Mouse (Mus musculus): ENCODE data around the gene Gcnt3. TPM values are rescaled to one million over a fixed set of nuclear protein-coding genes. Genes with fewer than 3 reads are reported as not detected.

Gene Gcnt3
- polyA plus RNA-seq, 1 experiment, result not detected

GRCm38 (mm10) chr9:70047839-70048238, 10.0 kb upstream of the Gcnt3 start:
- TF ChIP-seq POLR2A (IDR thresholded peaks at IDR 0.05; ENCODE audit: low read depth, low read length) (no peak), CTCF (IDR thresholded peaks at IDR 0.05; ENCODE audit: borderline replicate concordance, insufficient read depth, low read length) (no peak)
- peaks cover 11% of the 10 kb centered on the region for H3K4me1 ChIP-seq (ENCODE audit: control insufficient read depth, insufficient read depth, low read length)
- no peak overlapping the region for H3K27ac ChIP-seq (ENCODE audit: insufficient read depth, low read length)
- H3K4me3 ChIP-seq (ENCODE audit: insufficient read depth, low read length), result no peak overlapping the region

GRCm38 (mm10) chr9:70046255-70046654, 8.4 kb upstream of the Gcnt3 start:
- TF ChIP-seq POLR2A (IDR thresholded peaks at IDR 0.05; ENCODE audit: low read depth, low read length) (no peak), CTCF (IDR thresholded peaks at IDR 0.05; ENCODE audit: borderline replicate concordance, insufficient read depth, low read length) (no peak)
- no peak overlapping the region for H3K4me3 ChIP-seq (ENCODE audit: insufficient read depth, low read length)
- no peak overlapping the region for H3K27ac ChIP-seq (ENCODE audit: insufficient read depth, low read length)
- H3K4me1 ChIP-seq (ENCODE audit: control insufficient read depth, insufficient read depth, low read length), result peaks cover 11% of the 10 kb centered on the region

- TF ChIP-seq CTCF (IDR thresholded peaks at IDR 0.05; ENCODE audit: borderline replicate concordance, insufficient read depth, low read length) (no peak), POLR2A (IDR thresholded peaks at IDR 0.05; ENCODE audit: low read depth, low read length) (no peak)
- peaks cover 11% of the 10 kb centered on the region for H3K4me1 ChIP-seq (ENCODE audit: control insufficient read depth, insufficient read depth, low read length)
Observed at GRCm38 (mm10) chr9:70044865-70045264, 7.0 kb upstream of the Gcnt3 start.

GRCm38 (mm10) chr9:70042935-70043334, 5.0 kb upstream of the Gcnt3 start:
- TF ChIP-seq CTCF (IDR thresholded peaks at IDR 0.05; ENCODE audit: borderline replicate concordance, insufficient read depth, low read length) (no peak), POLR2A (IDR thresholded peaks at IDR 0.05; ENCODE audit: low read depth, low read length) (no peak)
- Histone ChIP-seq H3K4me3 (ENCODE audit: insufficient read depth, low read length) (no peak overlapping the region), H3K4me1 (ENCODE audit: control insufficient read depth, insufficient read depth, low read length) (peaks cover 4% of the 10 kb centered on the region; the same call in 1 of the 2 replicates), H3K27ac (ENCODE audit: insufficient read depth, low read length) (no peak overlapping the region)

More at GRCm38 (mm10) chr9:70044865-70045264, 7.0 kb upstream of the Gcnt3 start:
- H3K27ac ChIP-seq (ENCODE audit: insufficient read depth, low read length), result no peak overlapping the region
- H3K4me3 ChIP-seq (ENCODE audit: insufficient read depth, low read length), result no peak overlapping the region

DNA sequence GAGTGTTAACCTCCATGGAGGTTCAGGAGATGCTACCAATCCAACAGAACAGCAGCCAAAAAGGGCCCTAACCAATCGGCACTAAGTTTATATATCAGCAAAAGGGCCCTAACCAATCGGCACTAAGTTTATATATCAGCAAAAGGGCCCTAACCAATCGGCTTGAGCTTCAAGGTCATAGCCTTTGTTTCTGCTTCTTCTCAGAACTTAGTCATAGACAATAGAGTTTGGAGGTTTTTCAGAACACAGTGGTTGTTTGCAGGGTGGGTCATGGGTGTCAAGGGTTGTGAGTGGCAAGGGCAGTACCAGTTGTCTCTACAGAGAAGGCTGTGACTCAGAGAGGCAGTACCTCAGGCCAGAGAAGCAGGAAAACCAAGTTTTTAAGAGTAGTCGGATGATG, 4.2 kb upstream of the Gcnt3 start:
- Histone ChIP-seq H3K4me1 (ENCODE audit: control insufficient read depth, insufficient read depth, low read length) (no peaks in the 10 kb centered on the region), H3K27ac (ENCODE audit: insufficient read depth, low read length) (no peak overlapping the region), H3K4me3 (ENCODE audit: insufficient read depth, low read length) (no peak overlapping the region)
- TF ChIP-seq POLR2A (IDR thresholded peaks at IDR 0.05; ENCODE audit: low read depth, low read length) (no peak), CTCF (IDR thresholded peaks at IDR 0.05; ENCODE audit: borderline replicate concordance, insufficient read depth, low read length) (no peak)

GRCm38 (mm10) chr9:70040570-70040969, 2.7 kb upstream of the Gcnt3 start:
- TF ChIP-seq POLR2A (IDR thresholded peaks at IDR 0.05; ENCODE audit: low read depth, low read length) (no peak), CTCF (IDR thresholded peaks at IDR 0.05; ENCODE audit: borderline replicate concordance, insufficient read depth, low read length) (no peak)
- H3K4me3 ChIP-seq (ENCODE audit: insufficient read depth, low read length), result no peak overlapping the region
- no peaks in the 10 kb centered on the region for H3K4me1 ChIP-seq (ENCODE audit: control insufficient read depth, insufficient read depth, low read length)
- no peak overlapping the region for H3K27ac ChIP-seq (ENCODE audit: insufficient read depth, low read length)

DNA sequence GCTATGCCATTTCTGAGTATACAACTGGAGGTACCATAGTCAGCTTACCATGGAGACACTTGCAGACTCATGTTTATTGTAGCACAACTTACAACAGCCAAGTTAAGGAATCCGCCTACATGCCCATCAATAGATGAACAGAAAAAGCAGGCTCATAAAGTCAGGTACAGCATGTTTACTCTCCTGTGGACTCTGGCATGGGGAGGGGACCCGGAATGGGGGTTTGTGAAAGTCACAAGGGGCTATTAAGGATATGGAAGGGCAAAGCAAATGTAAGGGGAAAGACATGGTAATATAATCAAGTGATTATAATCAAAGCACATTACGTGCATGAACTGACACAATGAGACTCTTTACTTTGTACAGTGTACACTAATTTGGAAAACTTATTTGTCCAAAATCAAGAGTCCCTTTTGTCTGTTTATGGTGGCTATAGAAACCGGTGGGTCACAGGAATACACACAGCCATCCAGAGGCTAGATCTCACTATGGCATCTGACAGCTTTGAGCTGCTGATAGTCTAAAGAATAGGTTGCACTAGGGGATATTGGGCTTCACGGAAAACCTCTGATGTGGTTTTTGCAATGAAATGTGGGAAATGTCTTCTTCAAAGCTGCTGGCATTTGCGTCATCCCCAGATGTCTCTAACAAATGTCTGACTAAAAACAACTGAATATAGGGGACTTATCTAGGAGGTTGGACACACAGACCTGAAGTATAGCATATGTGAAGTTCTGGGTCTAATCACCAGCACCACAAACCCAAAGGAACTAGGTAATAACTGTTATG, 1.9 kb upstream of the Gcnt3 start:
- no peak for TF ChIP-seq CTCF (IDR thresholded peaks at IDR 0.05; ENCODE audit: borderline replicate concordance, insufficient read depth, low read length)
- TF ChIP-seq POLR2A (IDR thresholded peaks at IDR 0.05; ENCODE audit: low read depth, low read length), result no peak
- no peaks in the 10 kb centered on the region for H3K4me1 ChIP-seq (ENCODE audit: control insufficient read depth, insufficient read depth, low read length)
- H3K4me3 ChIP-seq (ENCODE audit: insufficient read depth, low read length), result no peak overlapping the region
- H3K27ac ChIP-seq (ENCODE audit: insufficient read depth, low read length), result no peak overlapping the region

DNA sequence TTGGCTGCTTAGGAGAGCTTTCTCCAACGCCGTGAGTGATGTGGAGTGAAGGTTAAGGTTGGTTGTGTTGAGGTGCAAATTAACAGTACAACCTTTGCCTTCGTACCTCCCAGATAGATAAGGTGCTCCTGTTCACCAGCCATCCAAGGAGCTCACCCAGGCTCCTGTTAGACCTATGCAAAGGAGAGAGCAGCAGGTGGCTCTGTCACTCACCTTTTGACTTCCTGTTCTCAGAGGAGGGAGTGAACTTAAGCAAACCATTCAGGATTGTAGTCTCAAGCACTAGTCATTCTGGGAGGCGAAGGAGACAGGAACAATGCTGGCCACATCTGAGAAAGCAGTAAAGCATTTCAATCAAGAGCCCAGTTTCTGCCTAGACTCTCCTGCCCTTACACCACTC, 1.2 kb downstream of the Gcnt3 start:
- Histone ChIP-seq H3K27ac (ENCODE audit: insufficient read depth, low read length) (no peak overlapping the region), H3K4me3 (ENCODE audit: insufficient read depth, low read length) (no peak overlapping the region), H3K4me1 (ENCODE audit: control insufficient read depth, insufficient read depth, low read length) (no peaks in the 10 kb centered on the region)
- TF ChIP-seq POLR2A (IDR thresholded peaks at IDR 0.05; ENCODE audit: low read depth, low read length) (no peak), CTCF (IDR thresholded peaks at IDR 0.05; ENCODE audit: borderline replicate concordance, insufficient read depth, low read length) (no peak)

- Histone ChIP-seq H3K4me3 (ENCODE audit: insufficient read depth, low read length) (no peak overlapping the region), H3K27ac (ENCODE audit: insufficient read depth, low read length) (no peak overlapping the region), H3K4me1 (ENCODE audit: control insufficient read depth, insufficient read depth, low read length) (no peaks in the 10 kb centered on the region)
- TF ChIP-seq POLR2A (IDR thresholded peaks at IDR 0.05; ENCODE audit: low read depth, low read length) (no peak), CTCF (IDR thresholded peaks at IDR 0.05; ENCODE audit: borderline replicate concordance, insufficient read depth, low read length) (no peak)
Observed at GRCm38 (mm10) chr9:70034702-70035101, 3.2 kb downstream of the Gcnt3 start.

- no peak overlapping the region for H3K4me3 ChIP-seq (ENCODE audit: insufficient read depth, low read length)
- H3K27ac ChIP-seq (ENCODE audit: insufficient read depth, low read length), result no peak overlapping the region
- TF ChIP-seq POLR2A (IDR thresholded peaks at IDR 0.05; ENCODE audit: low read depth, low read length), result no peak
- TF ChIP-seq CTCF (IDR thresholded peaks at IDR 0.05; ENCODE audit: borderline replicate concordance, insufficient read depth, low read length), result no peak
- no peaks in the 10 kb centered on the region for H3K4me1 ChIP-seq (ENCODE audit: control insufficient read depth, insufficient read depth, low read length)
Observed at GRCm38 (mm10) chr9:70033056-70033455, 4.8 kb downstream of the Gcnt3 start.

All from embryonic fibroblast, embryonic 13.5 days (primary cell).